Mouse (Mus musculus) liver (tissue): ENCODE data around the gene Syt16.

Experiments used
- DNase-seq: peaks from one replicate; pipeline ENCODE4 v3.0.0-alpha.2; 2020; ENCODE audit warnings: mixed read lengths

Gene Syt16

DNA sequence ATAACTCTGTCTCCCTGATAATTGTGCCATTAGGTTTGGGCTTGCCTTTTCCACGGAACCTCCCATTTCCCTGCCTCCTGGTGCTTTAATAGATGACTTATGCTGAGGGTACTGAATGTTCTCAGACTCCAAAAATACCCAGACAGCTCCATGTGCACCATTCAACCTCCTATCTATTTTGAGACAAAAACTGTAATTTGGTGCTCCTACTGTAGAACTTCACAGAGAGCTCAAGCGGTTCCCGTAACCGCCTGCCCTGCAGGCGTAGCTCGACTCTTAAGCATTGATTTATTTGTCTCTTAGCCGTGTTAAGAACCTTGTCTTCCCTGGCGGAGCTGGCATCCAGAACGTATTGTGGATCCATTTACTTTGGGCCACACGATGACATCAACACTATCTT is 233.3 kb downstream of the Syt16 start:
- no peak for DNase-seq

DNA sequence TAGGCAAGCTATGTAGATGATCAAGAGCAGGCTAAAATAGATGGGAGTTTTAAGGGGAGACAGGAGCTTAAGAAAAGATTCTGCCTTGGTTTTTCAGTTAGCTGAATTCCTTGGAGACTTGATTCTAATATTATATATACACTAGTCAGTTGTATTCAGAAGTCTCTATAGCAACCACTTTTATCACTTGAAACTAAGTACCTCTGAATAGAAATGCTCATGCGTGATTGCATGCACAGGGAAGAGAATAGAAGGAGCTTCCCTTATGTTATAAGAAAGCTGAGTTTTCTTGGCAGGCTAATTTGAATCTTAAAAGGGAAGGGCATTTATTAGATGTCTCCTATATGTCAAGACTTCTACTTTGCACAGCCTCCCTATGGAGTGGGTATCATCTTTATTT is 235.4 kb downstream of the Syt16 start:
- DNase-seq: no peak

DNA sequence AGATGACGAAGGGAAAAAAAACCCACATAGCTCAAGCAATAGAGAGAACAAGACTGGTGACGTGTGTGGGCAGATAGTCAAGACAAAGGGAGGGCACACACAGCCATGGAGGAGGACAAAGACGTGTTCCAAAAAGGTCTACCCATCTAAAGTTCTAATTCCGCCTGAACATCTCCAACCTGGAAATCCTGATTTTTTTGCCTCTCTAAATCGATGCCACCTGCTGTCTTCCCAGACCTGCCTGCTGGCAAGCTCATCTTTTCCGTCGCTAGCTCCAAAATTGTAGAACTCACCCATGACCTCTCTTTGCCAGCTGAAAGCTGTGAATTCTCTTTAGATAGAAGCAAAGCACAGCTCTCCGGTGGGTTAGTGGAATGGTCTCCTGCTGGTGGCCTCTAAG is 238.7 kb downstream of the Syt16 start:
- DNase-seq: no peak

DNA sequence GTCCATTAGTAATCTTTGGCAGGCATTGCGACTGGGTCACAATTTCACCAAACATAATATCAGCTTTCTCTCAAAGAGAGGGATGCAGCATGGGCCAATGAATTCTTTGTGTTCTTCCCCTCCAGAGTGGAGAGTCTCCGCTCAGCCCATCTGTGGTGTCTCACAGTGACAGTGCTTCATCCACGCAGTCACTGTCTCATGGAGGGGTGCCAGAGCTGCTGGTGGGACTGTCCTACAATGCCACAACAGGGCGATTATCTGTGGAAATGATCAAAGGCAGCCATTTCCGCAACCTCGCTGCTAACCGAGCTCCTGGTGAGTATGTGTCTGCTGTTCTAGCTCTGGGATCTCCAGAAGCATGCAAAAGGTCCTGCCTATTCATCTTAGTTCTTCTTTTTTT is 240.6 kb downstream of the Syt16 start:
- no peak for DNase-seq

DNA sequence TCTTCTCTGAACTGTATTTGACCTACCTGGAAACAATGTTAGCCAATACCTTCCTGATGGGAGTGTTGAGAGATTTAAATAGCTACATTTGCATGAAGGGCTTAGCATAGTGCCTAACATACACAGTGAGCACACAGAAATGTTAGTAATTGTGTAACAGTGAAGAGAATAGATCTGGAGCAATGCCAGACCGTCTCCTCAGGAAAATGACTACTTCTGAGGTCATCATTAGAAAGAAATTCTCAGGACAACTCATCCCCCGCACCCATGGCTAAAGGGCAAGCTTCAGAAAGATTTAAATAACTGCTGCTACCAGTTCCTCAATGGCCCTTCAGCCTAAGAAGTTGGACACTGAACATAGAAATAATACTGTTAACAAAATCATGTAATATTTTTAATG is 241.3 kb downstream of the Syt16 start:
- no peak for DNase-seq

DNA sequence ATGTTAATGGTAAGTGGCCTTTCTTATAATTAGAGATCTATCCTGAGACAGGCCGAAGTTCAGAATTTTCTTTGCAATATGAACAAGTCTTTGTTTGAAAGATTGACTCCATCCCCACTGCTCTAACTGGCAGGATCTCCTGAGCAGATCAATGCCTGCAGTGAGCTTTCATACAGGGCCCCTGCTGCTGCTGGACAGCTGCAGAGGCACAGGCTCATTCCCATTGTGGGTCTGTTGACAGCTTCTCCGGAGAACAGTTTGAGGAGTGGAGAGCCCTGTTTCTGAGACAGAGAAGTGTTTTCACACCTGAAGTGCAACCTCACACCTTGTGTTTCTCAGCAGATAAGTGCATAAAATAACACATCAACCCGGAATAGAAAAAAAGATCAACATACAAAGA is 267.4 kb downstream of the Syt16 start:
- no peak for DNase-seq

DNA sequence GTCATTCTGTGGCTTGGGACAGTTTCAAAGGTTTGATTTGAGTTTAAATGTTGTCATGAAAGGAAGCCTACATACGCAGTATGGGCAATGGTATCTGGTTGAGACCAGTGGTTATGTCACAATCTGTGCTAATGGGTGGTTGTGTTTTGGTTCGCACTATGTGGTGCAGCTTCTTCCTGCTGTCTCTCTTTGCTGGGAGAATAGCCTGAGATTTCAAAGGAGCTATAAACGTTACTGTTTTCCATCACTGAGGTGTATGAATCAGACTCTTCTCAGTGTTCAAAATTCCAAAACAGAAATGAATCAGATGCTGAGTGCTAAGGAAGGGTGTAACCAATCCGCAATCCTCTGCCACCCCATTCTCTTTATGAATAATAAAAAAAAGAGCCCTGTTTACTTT is 269.6 kb downstream of the Syt16 start:
- no peak for DNase-seq

DNA sequence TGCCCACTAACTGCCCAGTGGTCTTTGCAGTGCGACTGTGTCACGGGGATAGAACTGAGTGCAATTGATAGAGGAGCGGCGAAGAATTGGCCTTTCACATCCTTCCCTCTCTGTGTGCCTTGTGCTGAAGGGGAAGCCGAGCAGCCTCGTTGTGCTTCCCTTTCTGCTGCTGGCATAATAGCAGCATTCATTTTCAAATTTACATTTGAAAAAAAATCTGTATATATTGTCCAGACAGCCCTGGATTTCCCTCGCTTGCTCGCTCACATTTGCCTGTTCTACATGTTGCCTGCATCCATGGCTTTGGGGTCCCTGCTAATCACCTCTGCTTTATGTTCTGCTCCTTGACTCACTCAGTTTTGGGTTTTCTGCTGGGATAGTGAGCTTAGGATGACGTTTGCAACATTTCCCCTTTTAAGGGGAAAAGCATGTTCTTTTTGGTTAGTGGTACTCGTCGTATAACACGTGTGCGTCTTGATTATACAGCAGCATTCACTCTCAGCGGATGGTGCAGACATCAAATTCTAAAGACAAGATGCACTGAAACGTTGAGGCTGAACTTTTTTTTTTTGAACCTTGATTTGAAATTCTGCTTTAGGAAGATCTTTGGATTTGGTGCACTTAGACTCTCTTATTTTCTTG is 271.3 kb downstream of the Syt16 start:
- DNase-seq: no peak

DNA sequence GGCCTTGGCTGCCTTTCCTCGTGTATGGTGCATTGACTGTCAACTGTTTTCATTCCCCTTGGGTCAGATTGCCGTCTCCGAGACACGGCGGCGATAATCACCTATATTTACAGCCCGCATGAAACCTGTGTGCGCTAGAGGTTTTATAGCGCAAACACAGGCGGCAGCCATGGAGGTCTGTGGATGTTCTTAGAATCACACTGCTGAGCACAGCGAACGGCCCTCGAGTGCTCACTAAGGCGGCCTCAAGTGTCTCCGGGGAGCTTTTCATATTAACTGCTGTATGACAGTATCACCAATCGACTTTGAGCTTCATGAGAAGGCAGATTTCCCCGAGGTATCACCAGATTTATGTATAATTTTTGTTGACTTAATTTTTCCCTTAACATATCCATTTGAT is 275.1 kb downstream of the Syt16 start:
- DNase-seq: no peak

DNA sequence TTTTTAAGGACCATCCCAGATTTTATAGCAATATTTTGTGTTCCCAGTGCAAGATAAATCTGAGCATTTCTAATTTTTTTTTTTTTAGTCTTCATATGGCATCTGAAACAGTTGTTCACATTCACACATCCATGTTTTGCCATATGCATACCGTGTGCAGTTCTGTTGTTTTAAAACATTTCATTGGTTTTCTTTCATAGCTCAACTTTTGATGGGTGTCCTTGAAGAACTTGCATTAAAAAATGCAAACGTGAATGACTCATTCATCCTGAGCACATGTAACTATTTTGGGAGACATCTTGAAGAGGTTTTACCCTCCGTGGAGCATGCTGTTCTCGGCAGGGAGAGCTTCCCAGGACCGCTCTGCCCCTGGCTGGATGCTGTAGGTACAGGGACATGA is 279.8 kb downstream of the Syt16 start:
- no peak for DNase-seq

DNA sequence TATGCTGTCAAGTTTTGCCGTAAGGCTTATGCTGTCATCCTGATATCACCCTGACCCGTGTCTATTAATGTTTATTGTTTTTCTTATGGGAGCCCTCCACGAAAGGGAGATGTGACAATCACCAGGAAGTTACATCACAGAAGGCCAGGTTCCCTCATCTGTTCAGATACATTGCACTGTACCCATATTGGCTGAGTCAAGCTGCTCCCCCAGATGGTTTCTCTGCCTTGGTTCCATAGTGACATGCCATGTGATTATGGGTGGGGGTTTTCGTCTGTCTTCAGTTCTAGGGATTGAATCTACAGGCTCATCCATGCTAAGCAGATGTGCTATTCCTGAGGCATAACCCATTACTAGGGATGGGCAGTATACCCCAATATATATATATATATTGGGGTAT is 283.9 kb downstream of the Syt16 start:
- DNase-seq: no peak

DNA sequence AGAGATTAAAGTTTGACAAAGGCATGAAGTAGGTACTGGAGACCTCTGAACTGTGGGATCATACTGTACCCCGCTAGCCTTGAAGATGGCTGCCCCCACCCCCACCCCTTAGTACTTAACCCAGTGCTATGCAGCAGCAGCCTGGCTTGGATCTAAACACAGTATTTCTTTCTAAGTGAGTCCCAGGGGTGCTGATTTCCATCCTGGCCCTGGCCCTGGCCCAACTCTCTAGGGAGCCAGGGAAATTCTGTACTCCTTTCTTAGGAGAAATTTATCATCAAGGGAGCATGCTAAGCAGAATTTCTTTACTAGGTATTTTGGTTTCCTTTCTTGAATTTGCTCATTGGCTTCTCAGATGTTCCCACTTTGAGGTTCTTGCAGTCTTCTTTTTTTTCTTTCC is 285.4 kb downstream of the Syt16 start:
- DNase-seq: no peak

DNA sequence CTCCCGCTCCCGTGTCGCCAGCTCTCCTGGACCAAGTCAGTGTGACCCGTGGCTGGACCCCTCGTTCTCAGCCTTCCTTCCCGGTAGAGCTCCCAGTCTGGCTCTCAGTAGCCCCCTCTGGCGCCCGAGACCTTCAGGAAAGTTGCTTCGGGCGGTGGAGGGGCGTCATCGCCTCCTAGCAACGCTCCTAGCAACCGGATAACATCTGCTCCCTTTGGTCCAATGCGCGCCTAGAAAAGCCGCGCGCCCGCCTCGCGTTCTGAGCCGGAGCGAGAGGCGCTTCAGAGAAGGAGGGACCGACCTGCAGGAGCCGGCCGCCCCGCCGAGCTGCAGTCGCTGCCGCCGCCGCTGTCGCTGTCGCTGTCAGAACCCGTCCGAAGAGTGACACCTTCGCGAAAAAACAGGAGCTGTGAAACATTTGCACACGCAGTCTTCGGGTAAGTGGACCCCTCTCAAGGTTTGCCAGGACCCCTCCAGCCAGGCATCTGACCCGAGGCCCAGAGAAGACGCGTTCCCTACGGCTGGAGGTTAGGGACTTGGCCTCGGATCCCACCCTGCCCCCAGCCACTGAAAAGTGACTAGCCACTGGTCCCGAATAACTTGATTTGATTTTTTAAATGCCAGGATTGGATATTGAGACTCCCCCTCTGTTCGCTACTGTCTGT is 286.7 kb downstream of the Syt16 start:
- DNase-seq: peak; percentile 72

DNA sequence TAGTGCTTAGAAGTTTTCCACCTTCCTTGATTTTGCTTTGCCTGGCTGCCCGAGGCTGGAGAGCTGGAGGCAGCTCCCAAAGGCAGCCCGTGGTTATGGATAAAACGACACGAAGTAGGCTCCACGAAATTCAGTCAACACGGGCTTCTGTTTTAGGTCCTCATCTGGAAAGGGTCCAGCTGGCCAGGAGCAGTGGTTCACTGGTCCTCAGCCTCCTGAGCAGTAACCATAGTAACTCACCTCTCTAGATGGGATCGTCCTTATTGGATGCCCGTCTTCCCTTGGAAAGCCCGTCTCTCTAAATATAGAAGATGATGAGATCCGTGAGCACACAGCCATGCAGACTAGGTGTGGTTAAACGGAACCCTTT is 287.2 kb downstream of the Syt16 start:
- DNase-seq: no peak

DNA sequence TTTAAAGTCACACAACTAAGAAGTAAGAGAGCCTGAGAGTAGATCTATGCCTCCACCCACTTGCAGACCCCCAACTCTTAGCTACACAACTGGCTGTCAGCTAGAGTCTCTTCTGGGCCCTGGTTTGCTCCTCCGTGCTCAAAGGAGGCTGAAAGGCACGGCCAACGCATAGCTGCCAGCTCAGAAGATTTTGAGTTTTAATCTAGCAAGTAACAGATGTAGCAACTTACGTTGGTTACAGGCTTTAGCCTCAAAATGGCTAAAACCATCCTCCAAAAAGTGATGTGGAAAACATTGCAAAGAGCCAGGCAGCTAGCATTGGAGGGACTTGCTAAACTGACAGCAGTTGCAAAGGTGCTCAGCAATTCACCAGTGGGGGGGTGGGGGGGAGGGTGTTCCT is 293.5 kb downstream of the Syt16 start:
- DNase-seq: no peak

DNA sequence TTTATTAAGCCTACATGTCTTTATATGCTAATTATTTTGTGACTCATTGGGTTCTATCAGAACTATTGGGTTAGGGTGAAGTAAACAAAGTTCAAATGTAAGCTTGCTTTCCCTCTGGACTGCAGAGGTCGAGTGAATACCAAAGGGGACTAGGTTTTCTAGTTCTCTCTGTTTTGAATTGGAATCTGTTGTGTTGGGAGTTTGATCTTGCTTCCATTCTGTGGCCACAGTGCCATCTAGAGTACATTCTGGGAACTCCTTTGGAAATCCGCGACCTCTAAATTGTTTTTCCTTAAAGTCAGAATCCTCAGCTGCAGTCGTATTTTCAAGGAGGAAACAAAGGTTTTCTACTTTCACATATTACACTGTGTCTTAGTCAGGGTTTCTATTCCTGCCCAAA is 296.2 kb downstream of the Syt16 start:
- DNase-seq: no peak

DNA sequence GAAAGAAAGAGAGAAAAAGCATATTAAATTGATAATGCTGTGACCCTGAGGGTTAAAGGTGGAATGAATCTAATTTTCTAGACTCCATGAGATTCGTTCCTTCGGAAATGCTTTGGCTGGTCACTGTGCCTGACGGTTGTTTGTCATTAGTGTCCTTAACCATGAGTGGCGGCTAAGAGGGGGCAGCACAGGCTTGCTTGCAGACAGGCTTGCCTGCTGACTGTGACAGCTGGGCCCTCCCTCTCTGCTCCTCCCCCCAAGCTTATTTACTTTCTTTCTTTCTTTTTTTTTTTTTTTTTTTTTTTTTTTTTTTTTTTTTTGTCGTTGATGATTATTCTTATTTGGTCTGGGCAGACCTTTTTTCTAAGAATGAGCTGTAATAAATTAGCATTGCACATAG is 298.9 kb downstream of the Syt16 start:
- DNase-seq: no peak

DNA sequence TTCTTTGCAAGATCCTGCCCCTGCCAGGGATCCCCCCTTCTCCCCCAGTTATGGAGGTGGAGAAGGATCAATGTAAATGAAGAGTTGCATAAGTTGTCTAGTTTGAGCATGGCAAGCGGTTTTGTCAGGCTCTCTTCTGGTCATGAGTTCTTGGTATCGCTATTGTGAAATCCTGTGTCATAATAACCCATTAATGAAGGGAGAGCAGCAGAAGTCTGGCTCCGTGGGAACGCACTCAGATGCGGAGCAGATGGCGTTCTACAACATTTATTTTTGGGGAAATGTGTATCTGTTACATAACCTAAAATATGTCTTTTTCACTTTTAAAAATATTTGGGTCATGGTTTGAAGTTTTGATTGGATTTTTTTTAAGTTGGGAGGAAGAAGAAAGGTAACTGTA is 304.1 kb downstream of the Syt16 start:
- DNase-seq: no peak

DNA sequence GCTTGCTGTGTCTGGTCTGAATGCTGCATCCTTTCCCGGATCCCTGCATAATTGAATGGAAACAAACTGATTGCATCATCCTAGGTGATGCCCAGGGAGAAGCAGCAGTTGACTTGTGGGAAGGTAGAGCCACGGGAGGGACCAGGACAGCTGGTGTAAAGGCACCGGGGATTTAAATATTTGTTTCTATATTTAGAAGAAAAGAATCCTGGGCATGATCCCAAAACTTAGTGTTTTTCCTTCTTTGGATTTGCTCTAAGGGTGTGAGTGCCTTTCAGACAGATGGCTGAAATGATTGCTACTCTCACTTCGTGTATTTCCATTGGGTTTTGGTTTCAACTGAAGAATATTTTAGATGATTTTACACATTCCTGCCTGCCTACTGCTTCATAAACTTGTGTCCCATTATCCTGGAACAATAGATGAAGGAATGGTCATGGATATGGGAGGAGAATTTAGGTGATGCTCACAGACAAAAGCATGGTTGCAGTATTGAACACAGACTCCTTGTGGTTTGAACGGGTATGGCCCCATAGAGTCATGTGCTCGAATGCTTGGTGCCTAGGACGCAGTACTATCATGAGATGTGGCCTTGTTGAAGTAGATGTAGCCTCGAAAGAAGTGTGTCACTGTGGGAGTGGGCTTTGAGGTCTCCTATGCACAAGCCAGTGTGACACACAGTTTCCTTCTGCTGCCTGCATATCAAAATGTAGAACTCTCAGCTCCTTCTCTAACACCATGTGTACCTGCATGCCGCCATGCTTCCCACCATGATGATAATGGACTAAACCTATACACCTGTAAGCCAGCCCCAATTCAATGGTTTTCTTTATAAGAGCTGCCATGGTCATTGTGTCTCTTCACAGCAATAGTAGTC is 306.2 kb downstream of the Syt16 start:
- no peak for DNase-seq

DNA sequence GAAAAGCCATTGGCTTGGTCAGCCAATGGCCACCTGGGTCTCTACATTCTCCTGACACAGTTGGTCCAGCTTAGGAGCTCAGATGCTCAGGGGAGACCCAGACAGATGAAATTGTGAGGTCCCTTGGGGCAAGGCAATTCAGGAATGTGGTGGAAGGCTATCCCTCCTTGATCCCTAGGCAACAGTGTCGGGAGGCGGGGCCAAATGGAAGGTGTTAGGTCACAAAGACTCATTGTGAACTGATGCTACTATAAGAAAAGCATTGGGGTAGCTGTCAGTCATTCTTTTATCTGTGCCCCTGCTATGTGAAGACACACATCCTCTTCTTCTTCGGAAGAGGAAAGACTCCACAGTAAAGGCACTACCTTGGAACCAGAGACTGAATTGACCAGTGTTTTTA is 315.1 kb downstream of the Syt16 start:
- no peak for DNase-seq

DNA sequence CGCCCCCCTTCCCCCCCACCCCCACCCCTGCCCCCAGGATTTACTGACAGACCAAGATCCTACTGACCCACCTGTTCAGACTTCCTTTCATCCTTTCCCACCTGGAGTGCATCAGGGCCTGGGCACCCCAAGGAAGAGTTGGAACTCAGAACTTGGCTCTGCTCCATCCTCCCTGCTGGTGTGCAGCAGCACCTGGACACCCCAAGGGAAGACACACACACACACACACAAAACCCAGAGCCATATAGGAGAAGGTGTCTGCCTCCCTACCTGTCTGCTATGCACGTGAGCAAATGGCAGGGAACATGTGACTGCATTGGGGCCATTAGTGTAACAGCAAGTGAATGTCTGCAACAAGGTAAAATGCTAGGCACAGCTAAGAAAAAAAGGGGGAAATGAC is 317.8 kb downstream of the Syt16 start:
- no peak for DNase-seq

DNA sequence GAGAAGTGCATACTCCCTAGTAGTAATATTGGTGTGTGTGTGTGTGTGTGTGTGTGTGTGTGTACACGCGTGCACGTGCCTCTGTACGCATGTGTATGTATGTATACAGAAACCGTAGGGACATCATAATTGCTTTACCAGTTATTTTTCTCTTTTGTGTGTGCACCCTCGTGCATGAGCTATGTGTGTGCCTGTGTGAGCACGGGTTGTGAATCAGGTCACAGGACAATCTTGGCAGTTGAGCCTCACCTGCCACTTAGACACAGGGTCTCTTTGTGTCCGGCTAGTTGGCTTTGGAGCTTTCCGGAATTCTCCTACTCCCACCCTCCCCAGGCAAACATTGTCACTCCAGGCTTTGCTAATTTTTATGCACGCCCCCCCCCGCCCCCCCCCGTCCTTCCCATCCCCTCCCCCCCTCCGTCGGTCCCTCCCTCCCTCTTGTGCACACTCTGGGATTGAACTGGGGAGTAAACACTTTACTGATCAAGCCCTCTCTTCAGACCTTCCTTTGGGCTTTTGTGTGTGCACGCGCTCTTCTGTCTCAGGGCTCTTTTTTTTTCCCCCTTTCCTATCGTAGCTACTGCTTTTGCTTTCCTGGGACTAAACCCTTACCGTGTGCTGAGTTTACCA is 319.0 kb downstream of the Syt16 start, which contains the start of gene Gm11042:
Gene Gm11042 (minus strand): TSS at position 51 of the 630 bp plus-strand sequence.
- no peak for DNase-seq

DNA sequence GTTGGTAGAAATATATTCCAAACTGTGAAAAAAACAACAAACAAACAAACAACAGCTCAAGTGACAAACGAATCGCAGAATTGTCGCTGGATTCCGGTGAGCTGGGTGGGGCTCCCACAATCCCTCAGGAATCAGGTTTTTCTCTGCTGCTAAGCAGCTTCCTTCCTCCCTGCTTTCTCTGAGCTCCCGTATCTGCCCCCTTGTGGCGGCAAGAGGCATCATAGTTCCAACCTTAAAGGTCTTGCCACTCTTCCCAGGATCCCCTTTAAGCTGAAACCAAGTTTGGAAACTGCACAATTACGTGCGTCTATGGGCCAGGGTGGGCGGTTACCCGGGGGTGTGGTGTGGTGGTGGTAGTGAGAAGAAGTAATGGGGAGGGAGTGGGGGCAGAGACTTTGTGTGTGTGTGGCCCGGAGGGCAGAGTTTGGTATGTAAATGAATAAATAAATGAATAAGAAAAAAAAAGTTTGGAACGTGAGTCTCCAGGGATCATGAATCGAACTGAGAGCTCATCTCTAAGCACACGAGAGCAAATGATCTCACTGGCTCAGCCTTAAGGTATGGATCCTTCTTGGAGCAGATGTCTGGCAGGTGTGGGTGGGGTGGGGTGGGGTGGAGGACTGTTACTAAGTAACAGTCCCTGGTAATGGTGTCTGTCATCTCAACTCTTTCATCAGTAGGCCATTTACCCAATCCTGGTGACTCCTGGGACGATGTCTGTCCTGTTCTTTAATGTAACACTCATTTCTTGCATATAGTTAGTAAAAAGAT is 319.7 kb downstream of the Syt16 start:
- DNase-seq: peak; percentile 57
